Mouse (Mus musculus) forebrain, postnatal 0 days (tissue): ENCODE data around the gene Lsm6. TPM values are rescaled to one million over a fixed set of nuclear protein-coding genes. Genes with fewer than 3 reads are reported as not detected.

Source experiments
- ATAC-seq: fragments of 200-750 bp; cut with Nextera tagmentation; 2 replicates; pipeline ENCODE4 v1.8.0; 2017; ENCODE audit warnings: mild to moderate bottlenecking, moderate library complexity
- DNase-seq: peaks from one replicate; pipeline ENCODE4 v3.0.0-alpha.2; 2015
- H3K27ac ChIP-seq: fragments of 300-500 bp; sonication (generic); 2 replicates; pipeline ENCODE4 v1.5.1; 2014; ENCODE audit warnings: low read depth, mild to moderate bottlenecking, antibody characterized with exemption, low read length, moderate library complexity, mixed read lengths
- H3K27me3 ChIP-seq: fragments of 300-500 bp; sonication (generic); 2 replicates; pipeline ENCODE4 v1.6.1; 2014; ENCODE audit warnings: mild to moderate bottlenecking, low read length, mixed read lengths; ENCODE audit not compliant: insufficient read depth
- H3K36me3 ChIP-seq: fragments of 300-500 bp; sonication (generic); 2 replicates; pipeline ENCODE4 v1.6.1; 2014; ENCODE audit warnings: mild to moderate bottlenecking, moderate library complexity; ENCODE audit not compliant: insufficient read depth
- H3K4me1 ChIP-seq: fragments of 300-500 bp; sonication (generic); 2 replicates; pipeline ENCODE4 v1.6.1; 2014; ENCODE audit warnings: antibody characterized with exemption; ENCODE audit not compliant: insufficient read depth
- H3K4me2 ChIP-seq: fragments of 300-500 bp; sonication (generic); 2 replicates; pipeline ENCODE4 v1.6.1; 2014; ENCODE audit warnings: low read depth, mild to moderate bottlenecking, moderate library complexity
- H3K4me3 ChIP-seq: fragments of 300-500 bp; sonication (generic); 2 replicates; pipeline ENCODE4 v1.5.1; 2014; ENCODE audit warnings: low read depth, low read length, mixed read lengths
- H3K9ac ChIP-seq: fragments of 300-500 bp; sonication (generic); 2 replicates; pipeline ENCODE4 v1.6.1; 2014; ENCODE audit warnings: mild to moderate bottlenecking
- H3K9me3 ChIP-seq: fragments of 300-500 bp; sonication (generic); 2 replicates; pipeline ENCODE4 v1.6.1; 2016; ENCODE audit warnings: low read length
- CTCF ChIP-seq: sonication (generic); IDR thresholded peaks from 2 replicates; pipeline ENCODE4 v1.5.1; 2016; ENCODE audit warnings: antibody characterized with exemption, control low read depth, low read depth
- WGBS: fragments of 180-500 bp; shearing (Covaris S2); extraction: QIAGEN DNeasy Blood & Tissue Kit; methylation state at CpG from one replicate; pipeline ENCODE4 v1.1.7; 2014; 5-methylcytosine and 5-hydroxymethylcytosine counted together
- polyA plus RNA-seq: library from polyadenylated mRNA; unstranded; fragments of >200 nt; fragmentation: Nextera tagmentation; extraction: Ambion mirVana; gene quantifications from 2 replicates; pipeline ENCODE4 v1.2.1, GENCODE M21; 2015
- total RNA-seq: library from RNA; depleted of rRNA; stranded (reverse); fragments of >200 nt; gene quantifications from 2 replicates; pipeline ENCODE4 v1.2.3, GENCODE M21; 2014; rRNA removed

Gene Lsm6
- total and polyA plus RNA-seq, 2 experiments from 2014 or later, result 26.4 to 134 TPM

DNA sequence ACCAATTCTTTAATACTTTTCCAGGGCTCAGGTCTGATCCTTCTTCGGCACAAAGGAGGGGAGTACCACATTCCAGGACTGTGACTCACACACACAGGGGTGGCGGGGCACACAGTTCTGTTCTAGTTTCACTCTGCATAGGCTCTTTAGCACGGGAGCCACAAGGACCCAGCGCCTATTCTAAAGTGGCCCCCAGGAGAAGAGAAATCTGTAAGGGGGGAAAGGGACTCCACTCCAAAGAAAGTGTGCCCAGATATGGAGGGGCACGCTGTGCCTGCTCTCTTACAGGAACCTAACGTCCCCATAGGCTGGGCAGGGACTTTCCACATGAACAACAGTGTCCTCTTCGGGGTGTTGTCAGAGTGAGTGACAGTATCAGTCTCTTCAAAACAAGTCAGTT is 49.7 kb downstream of the Lsm6 start:
- H3K36me3 ChIP-seq, result no peaks in the 10 kb centered on the region
- no peaks in the 10 kb centered on the region for H3K9me3 ChIP-seq
- DNase-seq, result no peak
- H3K4me2 ChIP-seq, result no peak overlapping the region
- H3K27ac ChIP-seq, result no peak overlapping the region
- ATAC-seq, result no peak
- TF ChIP-seq CTCF, result no peak
- no peak overlapping the region for H3K4me3 ChIP-seq
- no peaks in the 10 kb centered on the region for H3K4me1 ChIP-seq
- no peaks in the 10 kb centered on the region for H3K27me3 ChIP-seq
- no peak overlapping the region for H3K9ac ChIP-seq
- 62% methylated on average over 7 of the region's 7 CpGs for WGBS

DNA sequence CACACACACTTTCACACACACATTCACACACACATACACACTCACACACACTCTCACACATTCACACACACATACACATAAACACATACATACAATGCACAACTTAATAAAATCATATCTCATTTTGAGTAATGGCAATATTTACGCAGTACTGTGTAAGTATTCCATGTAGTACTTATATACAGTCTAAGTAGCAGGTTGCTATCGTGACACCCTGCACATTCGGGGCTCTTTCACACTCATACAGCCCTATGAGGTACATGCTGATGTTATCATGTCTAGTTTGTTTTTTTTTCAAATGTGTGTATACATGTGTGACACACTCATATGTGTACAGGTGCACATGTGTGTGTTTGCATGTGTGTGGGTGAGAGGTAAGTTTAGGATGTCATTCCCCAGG is 50.4 kb downstream of the Lsm6 start:
- TF ChIP-seq CTCF, result no peak
- WGBS, result 97% methylated on average over 3 of the region's 3 CpGs
- no peak for DNase-seq
- Histone ChIP-seq H3K27ac (no peak overlapping the region), H3K36me3 (no peaks in the 10 kb centered on the region), H3K27me3 (no peaks in the 10 kb centered on the region), H3K9me3 (no peaks in the 10 kb centered on the region), H3K4me1 (no peaks in the 10 kb centered on the region), H3K4me3 (no peak overlapping the region), H3K9ac (no peak overlapping the region), H3K4me2 (no peak overlapping the region)
- no peak for ATAC-seq

DNA sequence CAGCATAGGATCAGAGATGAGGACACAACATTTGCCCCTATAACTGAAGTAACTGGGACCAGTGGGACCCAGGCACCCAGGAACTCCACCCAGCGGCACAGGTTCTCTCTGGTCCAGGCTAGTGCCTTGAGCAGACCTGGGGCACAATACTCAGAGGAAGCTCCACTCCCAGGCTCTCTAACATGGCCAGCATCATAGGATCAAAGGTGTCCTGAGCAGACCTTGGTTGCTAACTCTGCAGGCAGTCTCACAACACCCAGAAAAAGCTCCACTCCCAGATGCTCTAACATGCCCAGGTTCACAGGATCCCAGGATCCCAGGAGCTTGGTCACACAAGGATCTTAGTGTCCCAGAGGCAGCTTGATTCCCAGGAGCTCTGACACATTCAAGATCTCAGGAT is 55.4 kb downstream of the Lsm6 start:
- Histone ChIP-seq H3K9me3 (no peaks in the 10 kb centered on the region), H3K4me3 (no peak overlapping the region), H3K27me3 (no peaks in the 10 kb centered on the region), H3K36me3 (no peaks in the 10 kb centered on the region), H3K9ac (no peak overlapping the region), H3K4me1 (no peaks in the 10 kb centered on the region), H3K4me2 (no peak overlapping the region), H3K27ac (no peak overlapping the region)
- no peak for DNase-seq
- no peak for ATAC-seq
- no peak for TF ChIP-seq CTCF
- 89% methylated on average over 1 of the region's 1 CpGs for WGBS

- no peaks in the 10 kb centered on the region for H3K27me3 ChIP-seq
- no peaks in the 10 kb centered on the region for H3K36me3 ChIP-seq
- DNase-seq (no peak), ATAC-seq (no peak)
- H3K9me3 ChIP-seq, result no peaks in the 10 kb centered on the region
- H3K4me2 ChIP-seq, result no peak overlapping the region
- no peaks in the 10 kb centered on the region for H3K4me1 ChIP-seq
- H3K9ac ChIP-seq, result no peak overlapping the region
- H3K27ac ChIP-seq, result no peak overlapping the region
- no peak for TF ChIP-seq CTCF
- H3K4me3 ChIP-seq, result no peak overlapping the region
Observed at GRCm38 (mm10) chr8:78764976-78765375, 56.0 kb downstream of the Lsm6 start.

GRCm38 (mm10) chr8:78759139-78759538 is 61.8 kb downstream of the Lsm6 start:
- Histone ChIP-seq H3K4me2 (no peak overlapping the region), H3K27ac (no peak overlapping the region), H3K36me3 (no peaks in the 10 kb centered on the region), H3K9me3 (no peaks in the 10 kb centered on the region), H3K4me3 (no peak overlapping the region), H3K9ac (no peak overlapping the region), H3K4me1 (no peaks in the 10 kb centered on the region), H3K27me3 (no peaks in the 10 kb centered on the region)
- DNase-seq (no peak), ATAC-seq (no peak)
- no peak for TF ChIP-seq CTCF

GRCm38 (mm10) chr8:78754986-78755385 is 66.0 kb downstream of the Lsm6 start:
- no peak for TF ChIP-seq CTCF
- no peak for ATAC-seq
- 82% methylated on average over 4 of the region's 4 CpGs for WGBS
- H3K27me3 ChIP-seq, result no peaks in the 10 kb centered on the region
- H3K4me2 ChIP-seq, result no peak overlapping the region
- H3K9me3 ChIP-seq, result no peaks in the 10 kb centered on the region
- no peak for DNase-seq
- no peak overlapping the region for H3K4me3 ChIP-seq
- H3K36me3 ChIP-seq, result no peaks in the 10 kb centered on the region
- no peaks in the 10 kb centered on the region for H3K4me1 ChIP-seq
- H3K27ac ChIP-seq, result no peak overlapping the region
- no peak overlapping the region for H3K9ac ChIP-seq

Other genes starting within 250 kb of the Lsm6 start
- 22.5 and 23.3 TPM in 2 replicates for gene Zfp827, start 207.3 kb upstream of the Lsm6 start, total RNA-seq
- 4.5 and 6.1 TPM in 2 replicates for gene Zfp827, start 207.3 kb upstream of the Lsm6 start, polyA plus RNA-seq